Mouse (Mus musculus): ENCODE measurements around the gene Amhr2.

DNA sequence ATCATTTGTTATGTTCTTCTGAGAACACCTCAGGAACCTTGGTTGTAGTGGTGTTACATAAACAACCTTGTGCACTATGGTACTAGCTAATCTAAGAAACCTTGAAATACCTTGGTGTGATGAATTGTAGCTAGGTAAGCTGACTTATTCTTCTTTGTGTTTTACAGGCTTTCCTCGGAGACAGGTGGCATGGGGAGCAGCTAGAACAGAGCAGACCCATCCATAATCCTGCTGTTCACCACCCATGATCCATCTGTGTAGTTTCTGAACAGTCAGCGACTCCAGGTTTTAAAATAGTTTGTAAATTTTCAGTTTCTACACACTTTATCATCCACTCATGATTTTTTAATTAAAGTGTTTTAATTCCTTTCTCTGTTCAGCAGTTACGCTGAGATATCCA, 53.2 kb downstream of the Amhr2 start:
- TF ChIP-seq CTCF (IDR thresholded peaks at IDR 0.05; ENCODE audit: insufficient read depth, low read length): no peak
- no peak for TF ChIP-seq POLR2A (IDR thresholded peaks at IDR 0.05; ENCODE audit: borderline replicate concordance, extremely low read depth, low read depth, low read length)
